Mouse (Mus musculus): ENCODE measurements around the gene Tbck. TPM values are rescaled to one million over a fixed set of nuclear protein-coding genes. Genes with fewer than 3 reads are reported as not detected.
A peak's percentile ranks its signal among the peaks of the same experiment; 100 is the strongest.

The Tbck gene
- polyA plus RNA-seq, 1 experiment from 2014 or later = 30.9 TPM

DNA sequence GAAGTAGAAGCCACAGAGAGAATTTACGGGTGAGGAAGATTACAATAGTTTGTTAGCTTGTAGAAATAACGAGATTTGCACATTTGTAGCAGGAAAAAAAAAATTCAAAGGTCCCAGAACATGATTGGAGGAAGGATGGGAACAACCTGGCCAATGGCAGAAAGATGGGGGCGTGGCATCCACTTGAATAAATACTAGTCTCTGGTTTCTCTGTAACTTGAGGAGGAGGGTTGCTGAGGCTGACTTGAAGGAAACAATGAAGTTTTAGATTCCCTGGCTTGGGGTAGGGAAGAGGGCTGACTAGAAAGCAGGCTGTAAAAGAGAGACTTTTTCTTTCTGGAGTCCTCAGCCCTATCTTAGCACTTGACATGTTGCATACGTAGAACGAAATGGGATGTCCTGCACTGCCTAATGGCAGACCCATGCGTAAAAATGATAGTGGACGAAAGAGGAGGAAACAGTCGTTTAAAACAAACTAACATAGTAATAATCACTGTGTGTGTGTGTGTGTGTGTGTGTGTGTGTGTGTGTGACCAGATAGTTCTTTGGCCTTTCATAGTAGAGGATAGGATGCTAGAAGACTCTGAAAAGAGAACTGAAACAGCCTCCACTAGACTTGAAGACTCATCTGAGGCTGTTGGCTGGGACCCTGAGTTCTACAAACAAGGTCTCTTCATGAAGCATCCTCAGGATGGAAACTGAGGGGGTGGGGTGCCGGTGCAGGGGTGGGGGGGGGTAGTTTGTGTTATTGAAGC, 171.7 kb downstream of the Tbck start:
- no peak overlapping the region for H3K4me2 ChIP-seq
- 45% methylated on average over 9 of the region's 9 CpGs for WGBS
- no peaks in the 10 kb centered on the region for H3K9me3 ChIP-seq

DNA sequence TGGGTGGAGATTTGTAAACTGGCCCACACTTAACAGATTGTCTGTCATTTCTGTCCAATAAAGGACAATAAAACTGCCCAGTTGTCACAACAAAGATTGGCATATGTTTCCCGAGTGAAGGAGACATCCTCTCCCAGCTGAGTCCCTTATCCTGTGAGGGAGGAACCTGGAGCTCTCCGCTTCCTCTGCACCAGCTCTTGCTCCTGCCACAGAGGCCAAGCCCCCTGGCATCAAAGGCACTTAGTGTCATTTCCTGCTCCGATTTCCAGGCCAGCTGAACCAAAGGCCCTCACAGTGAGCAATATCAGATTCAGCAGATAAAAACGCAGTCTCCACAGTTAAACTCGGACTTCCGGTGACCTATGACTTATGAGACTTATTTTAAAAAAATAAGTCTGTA, 172.7 kb downstream of the Tbck start:
- H3K27me3 ChIP-seq = no peaks in the 10 kb centered on the region
- no peak overlapping the region for H3K4me2 ChIP-seq
- peaks cover 42% of the 10 kb centered on the region for H3K4me1 ChIP-seq
- no peak overlapping the region for H3K4me3 ChIP-seq
- H3K27ac ChIP-seq = no peak overlapping the region
- 24% methylated on average over 6 of the region's 6 CpGs for WGBS
- no peaks in the 10 kb centered on the region for H3K9me3 ChIP-seq
- H3K36me3 ChIP-seq = no peaks in the 10 kb centered on the region
- H3K9ac ChIP-seq = no peak overlapping the region
- no peak for ATAC-seq (ENCODE audit: insufficient number of reproducible peaks, insufficient read depth, low FRiP score, low TSS enrichment, low read depth)

More for the DNA sequence above, 171.7 kb downstream of the Tbck start:
- ATAC-seq (ENCODE audit: insufficient number of reproducible peaks, insufficient read depth, low FRiP score, low TSS enrichment, low read depth) = 0 out of 2 replicates have a peak, but pooled peaks have one; percentile 10
- Histone ChIP-seq H3K27me3 (no peaks in the 10 kb centered on the region), H3K27ac (peak overlapping the region; percentile 23; the same call in 1 of the 2 replicates), H3K4me3 (no peak overlapping the region), H3K4me1 (peaks cover 41% of the 10 kb centered on the region), H3K36me3 (no peaks in the 10 kb centered on the region), H3K9ac (no peak overlapping the region)

DNA sequence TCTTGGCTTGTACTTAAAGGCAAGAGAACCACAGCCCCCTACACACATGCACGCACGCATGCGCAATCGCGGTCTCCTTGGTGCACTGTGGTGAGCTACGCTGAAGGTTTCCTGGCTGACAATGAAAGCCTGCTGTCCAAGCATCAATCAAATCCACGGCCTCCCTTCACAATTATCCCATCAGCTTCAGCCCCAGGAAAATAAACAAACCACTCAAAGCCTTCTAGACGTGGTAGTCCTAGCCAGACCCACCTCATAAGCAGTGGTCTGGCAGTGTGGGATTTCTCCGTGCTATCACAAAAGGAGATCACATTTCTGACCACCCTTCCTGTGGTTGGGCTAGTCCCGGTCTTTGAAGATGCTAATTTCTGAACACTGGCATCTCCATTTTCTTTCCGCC, 174.9 kb downstream of the Tbck start:
- no peak overlapping the region for H3K4me2 ChIP-seq
- H3K27me3 ChIP-seq = no peaks in the 10 kb centered on the region
- peaks cover 37% of the 10 kb centered on the region for H3K4me1 ChIP-seq
- no peak overlapping the region for H3K9ac ChIP-seq
- H3K4me3 ChIP-seq = no peak overlapping the region
- H3K27ac ChIP-seq = no peak overlapping the region
- no peaks in the 10 kb centered on the region for H3K36me3 ChIP-seq
- no peaks in the 10 kb centered on the region for H3K9me3 ChIP-seq
- peak; percentile 40; the same call in 1 of the 2 replicates for ATAC-seq (ENCODE audit: insufficient number of reproducible peaks, insufficient read depth, low FRiP score, low TSS enrichment, low read depth)
- 55% methylated on average over 11 of the region's 11 CpGs for WGBS

DNA sequence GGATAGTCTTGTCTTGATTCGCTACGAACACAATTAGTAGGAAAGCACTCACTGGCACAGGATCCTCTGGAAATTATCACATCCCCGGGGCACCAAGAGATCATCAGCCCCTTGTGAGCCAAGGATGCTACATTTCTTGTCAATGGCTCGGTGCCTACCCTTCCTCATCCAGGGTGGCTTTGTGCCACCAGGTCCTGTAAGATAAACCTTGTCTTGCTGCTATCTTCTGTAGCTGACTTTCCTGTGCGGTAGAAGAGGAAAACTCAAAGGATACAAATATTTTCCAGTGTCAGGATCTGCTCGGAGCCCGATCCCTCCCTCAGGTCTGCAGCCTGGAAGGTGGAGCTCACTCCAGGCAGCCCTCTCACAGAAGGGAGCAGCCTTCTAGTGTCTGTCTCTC, 175.6 kb downstream of the Tbck start:
- Histone ChIP-seq H3K4me1 (peaks cover 44% of the 10 kb centered on the region), H3K27me3 (no peaks in the 10 kb centered on the region), H3K27ac (peak overlapping the region; percentile 48), H3K36me3 (no peaks in the 10 kb centered on the region), H3K4me2 (no peak overlapping the region), H3K4me3 (no peak overlapping the region), H3K9me3 (no peaks in the 10 kb centered on the region), H3K9ac (no peak overlapping the region)
- WGBS = 83% methylated on average over 7 of the region's 7 CpGs
- no peak for ATAC-seq (ENCODE audit: insufficient number of reproducible peaks, insufficient read depth, low FRiP score, low TSS enrichment, low read depth)

GRCm38 (mm10) chr3:132860796-132861195, 176.9 kb downstream of the Tbck start:
- no peak for ATAC-seq (ENCODE audit: insufficient number of reproducible peaks, insufficient read depth, low FRiP score, low TSS enrichment, low read depth)
- H3K4me3 ChIP-seq = no peak overlapping the region
- H3K9ac ChIP-seq = no peak overlapping the region
- H3K27me3 ChIP-seq = no peaks in the 10 kb centered on the region
- WGBS = 52% methylated on average over 8 of the region's 8 CpGs
- H3K9me3 ChIP-seq = no peaks in the 10 kb centered on the region
- no peak overlapping the region for H3K4me2 ChIP-seq
- H3K36me3 ChIP-seq = no peaks in the 10 kb centered on the region
- H3K4me1 ChIP-seq = peaks cover 46% of the 10 kb centered on the region
- H3K27ac ChIP-seq = no peak overlapping the region

- no peak for ATAC-seq (ENCODE audit: insufficient number of reproducible peaks, insufficient read depth, low FRiP score, low TSS enrichment, low read depth)
- peak overlapping the region; percentile 41 for H3K4me2 ChIP-seq
Measured at GRCm38 (mm10) chr3:132863843-132864242, 179.9 kb downstream of the Tbck start.

DNA sequence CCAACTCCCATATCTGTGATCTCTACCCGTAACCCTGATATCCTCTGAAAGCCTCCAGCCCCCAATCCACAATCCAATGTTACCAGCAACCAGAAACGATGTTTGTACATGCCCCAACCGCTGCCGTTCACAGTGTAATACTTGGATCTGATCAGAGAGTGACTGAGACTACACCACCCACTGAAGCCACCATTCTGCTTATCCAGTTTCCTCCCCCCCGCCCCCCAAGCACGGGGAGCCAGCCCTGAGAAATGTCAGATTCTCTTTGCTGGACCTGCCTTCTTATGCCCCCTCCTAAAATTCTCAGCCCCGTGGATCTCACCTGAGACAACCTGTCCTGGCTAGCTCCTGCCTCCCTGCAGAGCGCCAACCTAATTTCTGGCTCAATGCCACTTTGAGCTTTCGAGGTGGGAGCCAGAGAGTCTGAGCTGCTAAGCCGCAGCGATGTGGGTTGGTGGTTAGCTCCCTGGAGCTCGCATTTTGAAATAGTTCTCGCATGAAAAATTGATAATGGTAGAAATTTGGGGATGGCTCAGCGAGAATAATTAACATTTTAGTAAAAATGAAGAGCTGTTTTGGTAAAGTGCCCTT, 180.5 kb downstream of the Tbck start:
- Histone ChIP-seq H3K27me3 (no peaks in the 10 kb centered on the region), H3K4me3 (no peak overlapping the region), H3K36me3 (no peaks in the 10 kb centered on the region), H3K27ac (peak overlapping the region; percentile 58), H3K4me1 (peaks cover 51% of the 10 kb centered on the region), H3K9ac (no peak overlapping the region), H3K9me3 (no peaks in the 10 kb centered on the region), H3K4me2 (peak overlapping the region; percentile 41)
- ATAC-seq (ENCODE audit: insufficient number of reproducible peaks, insufficient read depth, low FRiP score, low TSS enrichment, low read depth) = no peak
- 46% methylated on average over 14 of the region's 14 CpGs for WGBS

More at GRCm38 (mm10) chr3:132863843-132864242, 179.9 kb downstream of the Tbck start:
- no peaks in the 10 kb centered on the region for H3K9me3 ChIP-seq
- H3K4me3 ChIP-seq = no peak overlapping the region
- H3K9ac ChIP-seq = no peak overlapping the region
- no peaks in the 10 kb centered on the region for H3K27me3 ChIP-seq
- peak overlapping the region; percentile 58 for H3K27ac ChIP-seq
- WGBS = 71% methylated on average over 13 of the region's 13 CpGs
- no peaks in the 10 kb centered on the region for H3K36me3 ChIP-seq
- H3K4me1 ChIP-seq = peaks cover 52% of the 10 kb centered on the region

GRCm38 (mm10) chr3:132864986-132865385, 181.0 kb downstream of the Tbck start:
- H3K36me3 ChIP-seq = no peaks in the 10 kb centered on the region
- no peaks in the 10 kb centered on the region for H3K9me3 ChIP-seq
- H3K4me2 ChIP-seq = peak overlapping the region; percentile 41; the same call in 1 of the 2 replicates
- H3K4me1 ChIP-seq = peaks cover 46% of the 10 kb centered on the region
- no peaks in the 10 kb centered on the region for H3K27me3 ChIP-seq
- 53% methylated on average over 8 of the region's 8 CpGs for WGBS
- H3K27ac ChIP-seq = peak overlapping the region; percentile 58
- H3K9ac ChIP-seq = no peak overlapping the region
- ATAC-seq (ENCODE audit: insufficient number of reproducible peaks, insufficient read depth, low FRiP score, low TSS enrichment, low read depth) = no peak
- no peak overlapping the region for H3K4me3 ChIP-seq

- H3K27ac ChIP-seq = peak overlapping the region; percentile 58; the same call in 1 of the 2 replicates
Measured at GRCm38 (mm10) chr3:132865596-132865995, 181.7 kb downstream of the Tbck start.

DNA sequence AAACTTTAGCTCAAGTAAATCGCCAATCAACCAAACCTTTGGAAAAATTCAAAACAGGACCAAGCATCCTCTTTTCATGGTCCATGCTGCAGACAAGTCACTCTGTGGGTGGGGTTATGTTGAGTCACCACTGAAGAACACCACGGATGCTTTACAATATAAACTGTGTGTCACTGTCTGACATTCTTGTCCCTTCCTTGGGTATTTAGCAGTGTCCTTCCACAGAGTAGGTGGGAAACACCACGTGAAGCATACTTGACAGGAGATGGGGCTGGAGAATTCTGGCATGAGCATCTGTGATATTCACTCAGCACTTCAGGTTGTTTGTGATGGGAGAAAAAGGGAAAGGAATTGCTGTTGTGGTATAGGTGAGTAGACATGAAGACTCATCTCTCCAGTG, 183.0 kb downstream of the Tbck start:
- Histone ChIP-seq H3K27me3 (no peaks in the 10 kb centered on the region), H3K4me1 (peaks cover 39% of the 10 kb centered on the region), H3K4me3 (no peak overlapping the region), H3K9ac (no peak overlapping the region), H3K4me2 (no peak overlapping the region), H3K36me3 (no peaks in the 10 kb centered on the region), H3K9me3 (no peaks in the 10 kb centered on the region), H3K27ac (no peak overlapping the region)
- ATAC-seq (ENCODE audit: insufficient number of reproducible peaks, insufficient read depth, low FRiP score, low TSS enrichment, low read depth) = no peak
- 84% methylated on average over 3 of the region's 3 CpGs for WGBS

More at GRCm38 (mm10) chr3:132865596-132865995, 181.7 kb downstream of the Tbck start:
- H3K27me3 ChIP-seq = no peaks in the 10 kb centered on the region
- 84% methylated on average over 4 of the region's 4 CpGs for WGBS
- no peak for ATAC-seq (ENCODE audit: insufficient number of reproducible peaks, insufficient read depth, low FRiP score, low TSS enrichment, low read depth)
- H3K9me3 ChIP-seq = no peaks in the 10 kb centered on the region
- H3K4me1 ChIP-seq = peaks cover 40% of the 10 kb centered on the region
- no peak overlapping the region for H3K4me2 ChIP-seq
- H3K9ac ChIP-seq = no peak overlapping the region
- H3K4me3 ChIP-seq = no peak overlapping the region
- no peaks in the 10 kb centered on the region for H3K36me3 ChIP-seq

GRCm38 (mm10) chr3:132868838-132869237, 184.9 kb downstream of the Tbck start:
- no peak overlapping the region for H3K4me3 ChIP-seq
- 67% methylated on average over 2 of the region's 2 CpGs for WGBS
- H3K4me2 ChIP-seq = no peak overlapping the region
- H3K4me1 ChIP-seq = peaks cover 34% of the 10 kb centered on the region
- H3K36me3 ChIP-seq = no peaks in the 10 kb centered on the region
- H3K27ac ChIP-seq = 0 out of 2 replicates have a peak overlapping the region, but pooled peaks have one; percentile 19
- no peaks in the 10 kb centered on the region for H3K9me3 ChIP-seq
- H3K9ac ChIP-seq = no peak overlapping the region
- no peak for ATAC-seq (ENCODE audit: insufficient number of reproducible peaks, insufficient read depth, low FRiP score, low TSS enrichment, low read depth)
- H3K27me3 ChIP-seq = no peaks in the 10 kb centered on the region

- Histone ChIP-seq H3K27ac (no peak overlapping the region), H3K27me3 (no peaks in the 10 kb centered on the region), H3K36me3 (no peaks in the 10 kb centered on the region), H3K9me3 (no peaks in the 10 kb centered on the region), H3K9ac (no peak overlapping the region), H3K4me1 (peaks cover 26% of the 10 kb centered on the region), H3K4me3 (no peak overlapping the region), H3K4me2 (no peak overlapping the region)
- 86% methylated on average over 6 of the region's 6 CpGs for WGBS
- no peak for ATAC-seq (ENCODE audit: insufficient number of reproducible peaks, insufficient read depth, low FRiP score, low TSS enrichment, low read depth)
Measured at GRCm38 (mm10) chr3:132870079-132870478, 186.1 kb downstream of the Tbck start.
